Comparison of ENCODE assay signal across 25 mouse cellular contexts in the genomic region with DNA sequence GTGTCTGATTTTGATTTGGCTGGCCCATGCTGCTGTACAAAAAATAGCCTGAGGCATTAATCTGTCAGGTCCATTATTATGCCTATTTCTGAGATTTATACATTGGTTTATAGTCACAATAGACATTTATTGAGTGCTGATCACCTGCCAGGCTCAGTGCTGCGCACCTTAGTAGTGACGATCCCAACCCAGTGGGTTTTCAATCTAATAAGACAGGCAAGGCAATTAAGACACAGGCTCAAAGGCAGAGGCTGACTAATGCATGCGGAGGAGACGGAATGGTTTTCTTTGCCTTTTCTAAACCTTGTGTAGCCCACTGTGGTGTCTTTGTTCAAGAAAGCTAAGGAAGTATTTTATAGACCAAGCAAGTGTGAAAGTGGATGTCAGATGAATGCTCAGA.
DNase-seq lines count a peak whose midpoint lies in the region; ATAC-seq lines count a peak whose summit lies in the region.
"Had no signal": no experiment of that assay in that cellular context is flagged by ENCODE, and none has a peak within 500 bp of the region (broad histone marks: within the 10 kb centered on the region; RNA-seq: fewer than 3 reads in every experiment).

No protein-coding gene starts in this region.

- H3K9me3 ChIP-seq in neural tube, embryonic 11.5 days (ENCODE audit: control insufficient read depth, low read length), result no peaks in the 10 kb centered on the region
- no peaks in the 10 kb centered on the region for H3K9me3 ChIP-seq in neural tube, embryonic 12.5 days
- no peaks in the 10 kb centered on the region for H3K9me3 ChIP-seq in intestine, embryonic 16.5 days (ENCODE audit: control insufficient read depth, low read length)
- H3K9me3 ChIP-seq: embryonic facial prominence, embryonic 12.5 days; heart, embryonic 15.5 days; hindbrain, embryonic 12.5 days; intestine, embryonic 15.5 days; limb, embryonic 13.5 days; lung, embryonic 15.5 days had no signal

- 41% methylated on average over 4 of the region's 4 CpGs for whole genome bisulfite sequencing in neural tube, embryonic 11.5 days
- WGBS in neural tube, embryonic 12.5 days, result 25% methylated on average over 4 of the region's 4 CpGs
- WGBS in intestine, embryonic 16.5 days, result 76% methylated on average over 4 of the region's 4 CpGs

- peak; percentile 49; the same call in 1 of the 2 replicates for ATAC-seq in neural tube, embryonic 11.5 days (ENCODE audit: insufficient read depth, low FRiP score, low TSS enrichment)
- ATAC-seq in neural tube, embryonic 12.5 days (ENCODE audit: low FRiP score, low read depth), result 0 out of 2 replicates have a peak, but pooled peaks have one; percentile 24
- no peak for ATAC-seq in intestine, embryonic 16.5 days
- ATAC-seq: activated CD4-positive, CD25-positive, alpha-beta regulatory T cell, adult 4 months; forebrain, embryonic 16.5 days; hindbrain, postnatal 0 days; intestine, embryonic 15.5 days had no signal

- no peaks in the 10 kb centered on the region for H3K36me3 ChIP-seq in neural tube, embryonic 11.5 days (ENCODE audit: control insufficient read depth, insufficient read depth, low read length)
- no peaks in the 10 kb centered on the region for H3K36me3 ChIP-seq in neural tube, embryonic 12.5 days
- no peaks in the 10 kb centered on the region for H3K36me3 ChIP-seq in intestine, embryonic 16.5 days (ENCODE audit: control insufficient read depth, insufficient read depth, low read length)
- H3K36me3 ChIP-seq: embryonic facial prominence, embryonic 12.5 days; heart, embryonic 15.5 days; hindbrain, embryonic 12.5 days; intestine, embryonic 15.5 days; limb, embryonic 13.5 days; lung, embryonic 15.5 days had no signal

- peak; percentile 1 for DNase-seq in embryo, embryonic 10.5 days (ENCODE audit: low spot score)
- DNase-seq in embryo, embryonic 9.5 days (ENCODE audit: extremely low spot score), result no peak
- DNase-seq in neural tube, embryonic 11.5 days (ENCODE audit: low spot score), result no peak
- no peak for DNase-seq in neural tube, embryonic 10.5 days (ENCODE audit: extremely low spot score, low spot score)
- no peak for DNase-seq in frontal cortex, postnatal 10 days (ENCODE audit: low spot score in 2 of 2)
- no peak for DNase-seq in heart, adult 8-10 months (ENCODE audit: low spot score)
- DNase-seq: adrenal gland, adult 2 months; cerebellum, adult 8-10 months; cerebellum, postnatal 25 days; gastrocnemius, postnatal 10 days; kidney, postnatal 14 days; right cerebral cortex, postnatal 14 days had no signal

- H3K4me1 ChIP-seq in neural tube, embryonic 11.5 days (ENCODE audit: control insufficient read depth, insufficient read depth, low read length), result no peaks in the 10 kb centered on the region
- H3K4me1 ChIP-seq in neural tube, embryonic 12.5 days, result no peaks in the 10 kb centered on the region
- H3K4me1 ChIP-seq in intestine, embryonic 16.5 days (ENCODE audit: control insufficient read depth, insufficient read depth, low read length), result no peaks in the 10 kb centered on the region
- H3K4me1 ChIP-seq: embryonic facial prominence, embryonic 12.5 days; heart, embryonic 15.5 days; hindbrain, embryonic 12.5 days; intestine, embryonic 15.5 days; limb, embryonic 13.5 days; lung, embryonic 15.5 days had no signal

- no peak overlapping the region for H3K4me3 ChIP-seq in neural tube, embryonic 11.5 days (ENCODE audit: low read depth, low read length)
- no peak overlapping the region for H3K4me3 ChIP-seq in neural tube, embryonic 12.5 days
- H3K4me3 ChIP-seq in intestine, embryonic 16.5 days (ENCODE audit: low read length), result no peak overlapping the region
- H3K4me3 ChIP-seq: embryonic facial prominence, embryonic 12.5 days; heart, embryonic 15.5 days; hindbrain, embryonic 12.5 days; intestine, embryonic 15.5 days; limb, embryonic 13.5 days; lung, embryonic 15.5 days had no signal

- H3K4me2 ChIP-seq in neural tube, embryonic 11.5 days (ENCODE audit: low read depth), result no peak overlapping the region
- no peak overlapping the region for H3K4me2 ChIP-seq in neural tube, embryonic 12.5 days (replicated peaks)
- H3K4me2 ChIP-seq in intestine, embryonic 16.5 days (ENCODE audit: low read depth, low read length), result no peak overlapping the region
- H3K4me2 ChIP-seq: embryonic facial prominence, embryonic 12.5 days; heart, embryonic 15.5 days; hindbrain, embryonic 12.5 days; intestine, embryonic 15.5 days; limb, embryonic 13.5 days; liver, embryonic 11.5 days; lung, embryonic 15.5 days had no signal

- H3K27me3 ChIP-seq in neural tube, embryonic 11.5 days (ENCODE audit: control insufficient read depth, insufficient read depth, low read length), result no peaks in the 10 kb centered on the region
- no peaks in the 10 kb centered on the region for H3K27me3 ChIP-seq in neural tube, embryonic 12.5 days (replicated peaks)
- H3K27me3 ChIP-seq in intestine, embryonic 16.5 days (replicated peaks; ENCODE audit: control insufficient read depth, insufficient read depth, low read length), result no peaks in the 10 kb centered on the region
- H3K27me3 ChIP-seq: CH12.LX; embryonic facial prominence, embryonic 12.5 days; heart, embryonic 15.5 days; hindbrain, embryonic 12.5 days; intestine, embryonic 15.5 days; limb, embryonic 13.5 days; lung, embryonic 15.5 days had no signal

- no peak overlapping the region for H3K27ac ChIP-seq in neural tube, embryonic 11.5 days (ENCODE audit: low read depth, low read length)
- H3K27ac ChIP-seq in neural tube, embryonic 12.5 days, result no peak overlapping the region
- no peak overlapping the region for H3K27ac ChIP-seq in intestine, embryonic 16.5 days (ENCODE audit: low read length)
- H3K27ac ChIP-seq: embryonic facial prominence, embryonic 12.5 days; heart, embryonic 15.5 days; hindbrain, embryonic 12.5 days; hindbrain, postnatal 0 days; intestine, embryonic 15.5 days; limb, embryonic 13.5 days; lung, embryonic 15.5 days had no signal

- H3K9ac ChIP-seq in neural tube, embryonic 11.5 days (ENCODE audit: low read length), result no peak overlapping the region
- no peak overlapping the region for H3K9ac ChIP-seq in neural tube, embryonic 12.5 days
- no peak overlapping the region for H3K9ac ChIP-seq in intestine, embryonic 16.5 days (ENCODE audit: low read depth, low read length)
- H3K9ac ChIP-seq: embryonic facial prominence, embryonic 12.5 days; heart, embryonic 15.5 days; hindbrain, embryonic 12.5 days; intestine, embryonic 15.5 days; limb, embryonic 13.5 days; lung, embryonic 15.5 days had no signal
